Mouse (Mus musculus): ENCODE results near the gene Bpifa3. TPM values are rescaled to one million over a fixed set of nuclear protein-coding genes. Genes with fewer than 3 reads are reported as not detected.
"Not testable (repeated sequence)": the region's sequence is repeated elsewhere in the genome, so short reads cannot be mapped to it uniquely, and the experiment has no call there.

Bpifa3 gene
- polyA plus RNA-seq, 1 experiment: not detected

- H3K4me1 ChIP-seq (ENCODE audit: control insufficient read depth): no peaks in the 10 kb centered on the region
- no peak overlapping the region for H3K4me3 ChIP-seq (replicated peaks)
- TF ChIP-seq GATA1 (IDR thresholded peaks at IDR 0.05; ENCODE audit: low read length) (no peak), TAL1 (IDR thresholded peaks at IDR 0.05; ENCODE audit: low read length) (no peak)
- H3K27me3 ChIP-seq (ENCODE audit: control insufficient read depth): no peaks in the 10 kb centered on the region
- H3K9me3 ChIP-seq (ENCODE audit: control insufficient read depth, low read length): no peaks in the 10 kb centered on the region
- H3K36me3 ChIP-seq (ENCODE audit: control insufficient read depth): no peaks in the 10 kb centered on the region
These were observed 41.5 kb downstream of the Bpifa3 start for GRCm38 (mm10) chr2:154171621-154172020.

- Histone ChIP-seq H3K9me3 (ENCODE audit: control insufficient read depth, low read length) (no peaks in the 10 kb centered on the region), H3K27me3 (ENCODE audit: control insufficient read depth) (no peaks in the 10 kb centered on the region), H3K36me3 (ENCODE audit: control insufficient read depth) (no peaks in the 10 kb centered on the region), H3K4me3 (replicated peaks) (no peak overlapping the region), H3K4me1 (ENCODE audit: control insufficient read depth) (no peaks in the 10 kb centered on the region)
- TF ChIP-seq TAL1 (IDR thresholded peaks at IDR 0.05; ENCODE audit: low read length) (no peak), GATA1 (IDR thresholded peaks at IDR 0.05; ENCODE audit: low read length) (no peak)
These were observed 43.2 kb downstream of the Bpifa3 start for GRCm38 (mm10) chr2:154173313-154173712.

GRCm38 (mm10) chr2:154181900-154182299 lies 51.8 kb downstream of the Bpifa3 start:
- not testable (repeated sequence) for H3K27me3 ChIP-seq (ENCODE audit: control insufficient read depth); H3K9me3 ChIP-seq (ENCODE audit: control insufficient read depth, low read length); H3K36me3 ChIP-seq (ENCODE audit: control insufficient read depth); H3K4me1 ChIP-seq (ENCODE audit: control insufficient read depth); H3K4me3 ChIP-seq (replicated peaks)

- H3K36me3 ChIP-seq (ENCODE audit: control insufficient read depth); H3K4me1 ChIP-seq (ENCODE audit: control insufficient read depth); H3K27me3 ChIP-seq (ENCODE audit: control insufficient read depth); H3K9me3 ChIP-seq (ENCODE audit: control insufficient read depth, low read length); H3K4me3 ChIP-seq (replicated peaks): not testable (repeated sequence)
These were observed 52.9 kb downstream of the Bpifa3 start for GRCm38 (mm10) chr2:154183061-154183460.

- TF ChIP-seq GATA1 (IDR thresholded peaks at IDR 0.05; ENCODE audit: low read length): no peak
- TF ChIP-seq TAL1 (IDR thresholded peaks at IDR 0.05; ENCODE audit: low read length): no peak
- H3K4me1 ChIP-seq (ENCODE audit: control insufficient read depth): no peaks in the 10 kb centered on the region
- no peaks in the 10 kb centered on the region for H3K36me3 ChIP-seq (ENCODE audit: control insufficient read depth)
- H3K9me3 ChIP-seq (ENCODE audit: control insufficient read depth, low read length): no peaks in the 10 kb centered on the region
- H3K4me3 ChIP-seq (replicated peaks): no peak overlapping the region
- no peaks in the 10 kb centered on the region for H3K27me3 ChIP-seq (ENCODE audit: control insufficient read depth)
These were observed 55.2 kb downstream of the Bpifa3 start for GRCm38 (mm10) chr2:154185319-154185718.

- no peak overlapping the region for H3K4me3 ChIP-seq (replicated peaks)
- H3K36me3 ChIP-seq (ENCODE audit: control insufficient read depth): no peaks in the 10 kb centered on the region
- H3K27me3 ChIP-seq (ENCODE audit: control insufficient read depth): no peaks in the 10 kb centered on the region
- no peaks in the 10 kb centered on the region for H3K4me1 ChIP-seq (ENCODE audit: control insufficient read depth)
- TF ChIP-seq GATA1 (IDR thresholded peaks at IDR 0.05; ENCODE audit: low read length) (no peak), TAL1 (IDR thresholded peaks at IDR 0.05; ENCODE audit: low read length) (no peak)
- H3K9me3 ChIP-seq (ENCODE audit: control insufficient read depth, low read length): no peaks in the 10 kb centered on the region
These were observed 55.6 kb downstream of the Bpifa3 start for GRCm38 (mm10) chr2:154185748-154186147.

GRCm38 (mm10) chr2:154187468-154187867 lies 57.3 kb downstream of the Bpifa3 start:
- H3K9me3 ChIP-seq (ENCODE audit: control insufficient read depth, low read length): no peaks in the 10 kb centered on the region
- H3K4me1 ChIP-seq (ENCODE audit: control insufficient read depth): no peaks in the 10 kb centered on the region
- TF ChIP-seq GATA1 (IDR thresholded peaks at IDR 0.05; ENCODE audit: low read length) (no peak), TAL1 (IDR thresholded peaks at IDR 0.05; ENCODE audit: low read length) (no peak)
- H3K4me3 ChIP-seq (replicated peaks): no peak overlapping the region
- no peaks in the 10 kb centered on the region for H3K36me3 ChIP-seq (ENCODE audit: control insufficient read depth)
- no peaks in the 10 kb centered on the region for H3K27me3 ChIP-seq (ENCODE audit: control insufficient read depth)

Other genes starting within 250 kb of the Bpifa3 start
- not detected in 2 replicates for gene Bpifb6, start 229.9 kb upstream of the Bpifa3 start, polyA plus RNA-seq (2012)
- not detected in 2 replicates for gene Bpifb3, start 212.1 kb upstream of the Bpifa3 start, polyA plus RNA-seq (2012)
- gene Bpifb4, start 192.1 kb upstream of the Bpifa3 start, polyA plus RNA-seq (2012): not detected in 2 replicates
- gene Bpifa6, start 155.4 kb upstream of the Bpifa3 start, polyA plus RNA-seq (2012): not detected in 2 replicates
- gene Bpifa2, start 122.1 kb upstream of the Bpifa3 start, polyA plus RNA-seq (2012): not detected in 2 replicates
- gene Bpifa1, start 12.5 kb downstream of the Bpifa3 start, polyA plus RNA-seq (2012): not detected in 2 replicates
- not detected in 2 replicates for gene Bpifa5, start 32.3 kb downstream of the Bpifa3 start, polyA plus RNA-seq (2012)
- not detected in 2 replicates for gene Bpifb1, start 60.5 kb downstream of the Bpifa3 start, polyA plus RNA-seq (2012)
- gene Bpifb5, start 93.4 kb downstream of the Bpifa3 start, polyA plus RNA-seq (2012): not detected in 2 replicates
- gene Bpifb9a, start 127.5 kb downstream of the Bpifa3 start, polyA plus RNA-seq (2012): not detected in 2 replicates
- gene Bpifb9b, start 176.9 kb downstream of the Bpifa3 start, polyA plus RNA-seq (2012): not detected in 2 replicates
- 0.02 and 0.05 TPM in 2 replicates for gene Cdk5rap1, start 242.7 kb downstream of the Bpifa3 start, polyA plus RNA-seq (2012)

Measured in erythroblast, embryonic 14.5 days (primary cell).